Mouse (Mus musculus): ENCODE measurements around the gene Tle2. TPM values are rescaled to one million over a fixed set of nuclear protein-coding genes. Genes with fewer than 3 reads are reported as not detected.
A peak's percentile ranks its signal among the peaks of the same experiment; 100 is the strongest.

The Tle2 gene
- 39.0 and 54.8 TPM in 2 replicates for polyA plus RNA-seq (2015; fragmentation: Nextera tagmentation; extraction: Ambion mirVana)

- 21% methylated on average over 10 of the region's 10 CpGs for WGBS
- peaks cover 34% of the 10 kb centered on the region for H3K4me1 ChIP-seq (ENCODE audit: control insufficient read depth, insufficient read depth, low read length)
Observed at GRCm38 (mm10) chr10:81574081-81575056, at the start of gene Tle2. Tle2 (plus strand) TSS chr10:81574561.

GRCm38 (mm10) chr10:81525017-81525694, 49.2 kb upstream of the Tle2 start:
- H3K9ac ChIP-seq (ENCODE audit: low read depth, low read length), result no peak overlapping the region
- H3K9me3 ChIP-seq (replicated peaks; ENCODE audit: control insufficient read depth, low read length, poor library complexity, severe bottlenecking), result no peaks in the 10 kb centered on the region
- H3K36me3 ChIP-seq (ENCODE audit: control insufficient read depth, insufficient read depth, low read length), result peaks cover 8% of the 10 kb centered on the region
- no peak overlapping the region for H3K4me3 ChIP-seq (ENCODE audit: low read depth, low read length)
- H3K4me2 ChIP-seq (ENCODE audit: low read length), result no peak overlapping the region
- H3K27me3 ChIP-seq (ENCODE audit: control insufficient read depth, insufficient read depth, low read depth, low read length), result 0 out of 2 replicates have a peak, but pooled peaks cover 3% of the 10 kb centered on the region
- no peak overlapping the region for H3K27ac ChIP-seq (ENCODE audit: low read length)
- ATAC-seq, result no peak
- 74% methylated on average over 11 of the region's 13 CpGs for WGBS
- no peaks in the 10 kb centered on the region for H3K4me1 ChIP-seq (ENCODE audit: control insufficient read depth, insufficient read depth, low read length)

More at GRCm38 (mm10) chr10:81574081-81575056, at the start of gene Tle2:
- Histone ChIP-seq H3K27ac (ENCODE audit: low read length) (peak within 1 kb of the TSS; percentile 21; the same call in 1 of the 2 replicates), H3K27me3 (ENCODE audit: control insufficient read depth, insufficient read depth, low read depth, low read length) (peaks cover 24% of the 10 kb centered on the region), H3K36me3 (ENCODE audit: control insufficient read depth, insufficient read depth, low read length) (no peaks in the 10 kb centered on the region), H3K4me2 (ENCODE audit: low read length) (peak within 1 kb of the TSS; percentile 88), H3K9ac (ENCODE audit: low read depth, low read length) (peak within 1 kb of the TSS; percentile 80), H3K4me3 (ENCODE audit: low read depth, low read length) (peak within 1 kb of the TSS; percentile 62), H3K9me3 (replicated peaks; ENCODE audit: control insufficient read depth, low read length, poor library complexity, severe bottlenecking) (no peaks in the 10 kb centered on the region)
- no peak for ATAC-seq

- H3K27me3 ChIP-seq (ENCODE audit: control insufficient read depth, insufficient read depth, low read depth, low read length), result 0 out of 2 replicates have a peak, but pooled peaks cover 3% of the 10 kb centered on the region
- no peaks in the 10 kb centered on the region for H3K9me3 ChIP-seq (replicated peaks; ENCODE audit: control insufficient read depth, low read length, poor library complexity, severe bottlenecking)
- H3K9ac ChIP-seq (ENCODE audit: low read depth, low read length), result no peak overlapping the region
- H3K4me2 ChIP-seq (ENCODE audit: low read length), result no peak overlapping the region
- 12% methylated on average over 14 of the region's 14 CpGs for WGBS
- no peaks in the 10 kb centered on the region for H3K4me1 ChIP-seq (ENCODE audit: control insufficient read depth, insufficient read depth, low read length)
- H3K27ac ChIP-seq (ENCODE audit: low read length), result no peak overlapping the region
- peaks cover 8% of the 10 kb centered on the region for H3K36me3 ChIP-seq (ENCODE audit: control insufficient read depth, insufficient read depth, low read length)
- ATAC-seq, result no peak
- H3K4me3 ChIP-seq (ENCODE audit: low read depth, low read length), result no peak overlapping the region
Observed at GRCm38 (mm10) chr10:81526779-81527178, 47.6 kb upstream of the Tle2 start.

GRCm38 (mm10) chr10:81534826-81535225, 39.5 kb upstream of the Tle2 start:
- 74% methylated on average over 16 of the region's 16 CpGs for WGBS
- Histone ChIP-seq H3K36me3 (ENCODE audit: control insufficient read depth, insufficient read depth, low read length) (peaks cover 7% of the 10 kb centered on the region), H3K9ac (ENCODE audit: low read depth, low read length) (no peak overlapping the region), H3K4me2 (ENCODE audit: low read length) (no peak overlapping the region), H3K4me1 (ENCODE audit: control insufficient read depth, insufficient read depth, low read length) (no peaks in the 10 kb centered on the region; the same call in 1 of the 2 replicates), H3K27ac (ENCODE audit: low read length) (no peak overlapping the region), H3K9me3 (replicated peaks; ENCODE audit: control insufficient read depth, low read length, poor library complexity, severe bottlenecking) (no peaks in the 10 kb centered on the region), H3K27me3 (ENCODE audit: control insufficient read depth, insufficient read depth, low read depth, low read length) (no peaks in the 10 kb centered on the region), H3K4me3 (ENCODE audit: low read depth, low read length) (no peak overlapping the region)
- ATAC-seq, result no peak

GRCm38 (mm10) chr10:81536734-81537133, 37.6 kb upstream of the Tle2 start:
- ATAC-seq, result no peak
- Histone ChIP-seq H3K36me3 (ENCODE audit: control insufficient read depth, insufficient read depth, low read length) (peaks cover 7% of the 10 kb centered on the region), H3K4me3 (ENCODE audit: low read depth, low read length) (no peak overlapping the region), H3K9me3 (replicated peaks; ENCODE audit: control insufficient read depth, low read length, poor library complexity, severe bottlenecking) (no peaks in the 10 kb centered on the region), H3K27me3 (ENCODE audit: control insufficient read depth, insufficient read depth, low read depth, low read length) (no peaks in the 10 kb centered on the region), H3K4me1 (ENCODE audit: control insufficient read depth, insufficient read depth, low read length) (peaks cover under 1% of the 10 kb centered on the region; the same call in 1 of the 2 replicates), H3K4me2 (ENCODE audit: low read length) (no peak overlapping the region), H3K9ac (ENCODE audit: low read depth, low read length) (no peak overlapping the region), H3K27ac (ENCODE audit: low read length) (no peak overlapping the region)
- WGBS, result 77% methylated on average over 6 of the region's 6 CpGs

GRCm38 (mm10) chr10:81537429-81537828, 36.9 kb upstream of the Tle2 start:
- ATAC-seq, result no peak
- no peak overlapping the region for H3K4me3 ChIP-seq (ENCODE audit: low read depth, low read length)
- peaks cover 4% of the 10 kb centered on the region for H3K36me3 ChIP-seq (ENCODE audit: control insufficient read depth, insufficient read depth, low read length)
- H3K9ac ChIP-seq (ENCODE audit: low read depth, low read length), result no peak overlapping the region
- 92% methylated on average over 2 of the region's 2 CpGs for whole genome bisulfite sequencing
- H3K27ac ChIP-seq (ENCODE audit: low read length), result no peak overlapping the region
- peaks cover 6% of the 10 kb centered on the region for H3K4me1 ChIP-seq (ENCODE audit: control insufficient read depth, insufficient read depth, low read length)
- H3K4me2 ChIP-seq (ENCODE audit: low read length), result no peak overlapping the region
- no peaks in the 10 kb centered on the region for H3K27me3 ChIP-seq (ENCODE audit: control insufficient read depth, insufficient read depth, low read depth, low read length)
- H3K9me3 ChIP-seq (replicated peaks; ENCODE audit: control insufficient read depth, low read length, poor library complexity, severe bottlenecking), result no peaks in the 10 kb centered on the region

GRCm38 (mm10) chr10:81538321-81539048, 35.9 kb upstream of the Tle2 start:
- Histone ChIP-seq H3K4me3 (ENCODE audit: low read depth, low read length) (no peak overlapping the region), H3K27ac (ENCODE audit: low read length) (no peak overlapping the region), H3K27me3 (ENCODE audit: control insufficient read depth, insufficient read depth, low read depth, low read length) (no peaks in the 10 kb centered on the region), H3K4me1 (ENCODE audit: control insufficient read depth, insufficient read depth, low read length) (peaks cover 17% of the 10 kb centered on the region), H3K9ac (ENCODE audit: low read depth, low read length) (no peak overlapping the region), H3K9me3 (replicated peaks; ENCODE audit: control insufficient read depth, low read length, poor library complexity, severe bottlenecking) (no peaks in the 10 kb centered on the region), H3K4me2 (ENCODE audit: low read length) (no peak overlapping the region), H3K36me3 (ENCODE audit: control insufficient read depth, insufficient read depth, low read length) (no peaks in the 10 kb centered on the region; the same call in 1 of the 2 replicates)
- 90% methylated on average over 3 of the region's 3 CpGs for WGBS
- ATAC-seq, result no peak

- Histone ChIP-seq H3K9ac (ENCODE audit: low read depth, low read length) (no peak overlapping the region), H3K4me3 (ENCODE audit: low read depth, low read length) (no peak overlapping the region), H3K4me1 (ENCODE audit: control insufficient read depth, insufficient read depth, low read length) (peaks cover 23% of the 10 kb centered on the region), H3K27ac (ENCODE audit: low read length) (no peak overlapping the region), H3K27me3 (ENCODE audit: control insufficient read depth, insufficient read depth, low read depth, low read length) (no peaks in the 10 kb centered on the region), H3K36me3 (ENCODE audit: control insufficient read depth, insufficient read depth, low read length) (no peaks in the 10 kb centered on the region), H3K9me3 (replicated peaks; ENCODE audit: control insufficient read depth, low read length, poor library complexity, severe bottlenecking) (no peaks in the 10 kb centered on the region), H3K4me2 (ENCODE audit: low read length) (no peak overlapping the region)
- WGBS, result 89% methylated on average over 5 of the region's 5 CpGs
- ATAC-seq, result no peak
Observed at GRCm38 (mm10) chr10:81541363-81541762, 33.0 kb upstream of the Tle2 start.

Data from midbrain, embryonic 16.5 days (tissue).